Mouse (Mus musculus): ENCODE data around the gene Hist1h3i. TPM values are rescaled to one million over a fixed set of nuclear protein-coding genes. Genes with fewer than 3 reads are reported as not detected.
"Not testable (repeated sequence)": the region's sequence is repeated elsewhere in the genome, so short reads cannot be mapped to it uniquely, and the experiment has no call there.

Hist1h3i gene
- 10 to 100 TPM; 12.0 to 12.2 TPM for total RNA-seq (2021)
- long read RNA-seq, experiment 1, partial matches to known transcripts, result 0 of 1 reads
- long read RNA-seq, experiment 1, other reads (novel, unspliced or antisense), result 0 of 1 reads
- long read RNA-seq, experiment 2, result 0 reads

DNA sequence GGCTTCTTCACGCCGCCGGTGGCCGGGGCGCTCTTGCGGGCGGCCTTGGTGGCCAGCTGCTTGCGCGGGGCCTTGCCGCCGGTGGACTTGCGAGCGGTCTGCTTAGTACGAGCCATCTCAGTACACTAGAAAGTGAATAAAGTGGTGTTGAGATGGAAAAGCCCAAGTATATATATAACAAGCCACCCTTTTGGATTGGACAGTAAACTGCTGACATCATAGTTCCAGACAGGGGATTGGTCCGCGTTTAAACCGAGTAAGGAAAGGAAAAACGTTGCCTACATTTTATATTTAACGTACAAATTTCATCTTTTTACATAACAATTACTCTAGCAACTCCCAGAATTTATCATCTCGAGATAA lies at the start of gene Hist1h3i:
TSS of gene Hist1h3i (minus strand) at position 116 of the 363 bp plus-strand sequence.
- DNase-seq (ENCODE audit: low spot score), result peak; percentile 35

DNA sequence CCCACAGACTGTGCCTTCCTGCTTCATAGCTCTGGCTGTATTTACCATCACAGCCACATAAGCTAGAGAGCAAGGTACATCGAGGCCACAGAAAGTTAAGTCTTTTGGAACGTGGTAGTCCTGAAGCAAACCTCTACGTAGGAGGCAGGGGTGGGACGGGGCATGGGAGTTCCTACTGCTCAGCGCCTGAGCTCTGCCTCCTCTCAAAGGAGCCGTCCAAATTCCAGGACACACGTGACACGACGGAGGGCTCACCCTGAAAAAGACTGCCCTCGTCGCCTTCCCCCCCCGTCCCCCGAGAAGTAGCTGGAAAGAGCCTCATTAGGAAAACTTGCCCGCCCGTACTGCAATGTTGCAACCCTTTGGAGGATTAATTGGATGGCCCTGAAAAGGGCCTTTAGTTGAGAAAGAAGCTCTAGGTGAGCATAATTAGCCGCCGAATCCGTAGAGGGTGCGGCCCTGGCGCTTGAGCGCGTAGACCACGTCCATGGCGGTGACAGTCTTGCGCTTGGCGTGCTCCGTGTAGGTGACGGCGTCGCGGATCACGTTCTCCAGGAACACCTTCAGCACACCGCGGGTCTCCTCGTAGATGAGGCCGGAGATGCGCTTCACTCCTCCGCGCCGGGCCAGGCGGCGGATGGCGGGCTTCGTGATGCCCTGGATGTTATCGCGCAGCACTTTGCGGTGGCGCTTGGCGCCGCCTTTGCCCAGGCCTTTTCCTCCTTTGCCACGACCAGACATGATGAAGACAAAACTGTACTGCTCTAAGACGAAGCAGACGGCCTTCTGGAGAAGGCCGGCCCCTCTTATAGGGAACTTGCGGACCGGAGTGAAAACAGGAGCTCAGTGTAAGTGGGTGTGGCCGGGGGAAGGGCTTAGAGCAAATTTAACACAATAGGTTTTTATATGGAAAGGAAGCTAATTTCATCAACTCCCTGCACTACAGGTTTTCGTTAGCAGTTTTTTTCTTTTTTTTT lies 48.5 kb upstream of the Hist1h3i start, which contains the start of gene Hist1h4n:
TSS of gene Hist1h4n (minus strand) at position 779 of the 977 bp plus-strand sequence.
- DNase-seq (ENCODE audit: low spot score), result not testable (repeated sequence)

DNA sequence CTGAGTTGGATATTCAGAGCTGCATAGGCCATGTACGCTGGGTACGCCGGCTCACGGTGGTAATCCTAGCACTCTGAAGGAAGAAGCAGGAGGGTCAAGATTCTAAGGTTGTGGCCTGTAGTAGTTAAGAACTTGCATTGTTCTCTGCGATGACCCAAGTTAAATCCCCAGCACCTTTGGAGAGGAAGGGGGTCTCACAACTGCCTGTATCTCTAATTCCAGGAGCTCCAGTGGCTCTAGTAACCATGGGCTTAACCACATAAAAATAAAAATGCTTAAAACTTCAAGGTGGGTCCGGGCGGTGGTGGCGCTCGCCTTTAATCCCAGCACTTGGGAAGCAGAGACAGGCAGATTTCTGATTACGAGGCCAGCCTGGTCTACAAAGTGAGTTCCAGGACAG lies 47.2 kb upstream of the Hist1h3i start:
- no peak for DNase-seq (ENCODE audit: low spot score)

DNA sequence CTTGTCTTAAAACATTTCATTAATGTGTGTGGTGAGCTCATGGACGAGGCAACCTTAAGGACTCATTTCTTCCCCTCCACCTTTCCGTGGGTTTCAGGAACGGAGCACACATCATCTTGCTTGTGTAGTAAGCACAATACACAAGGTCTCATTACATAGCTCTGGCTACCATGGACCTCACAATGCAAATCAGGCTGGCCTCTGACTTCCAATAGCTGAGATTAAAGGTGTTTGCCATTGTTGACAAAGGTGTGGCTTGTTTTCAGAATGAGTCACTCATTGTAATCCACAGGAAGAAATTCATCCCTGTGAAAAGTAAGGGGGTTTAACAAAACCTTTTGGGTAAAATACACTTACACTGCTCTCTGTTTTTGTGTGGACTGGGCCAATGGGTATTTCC lies 45.3 kb upstream of the Hist1h3i start:
- DNase-seq (ENCODE audit: low spot score), result no peak

DNA sequence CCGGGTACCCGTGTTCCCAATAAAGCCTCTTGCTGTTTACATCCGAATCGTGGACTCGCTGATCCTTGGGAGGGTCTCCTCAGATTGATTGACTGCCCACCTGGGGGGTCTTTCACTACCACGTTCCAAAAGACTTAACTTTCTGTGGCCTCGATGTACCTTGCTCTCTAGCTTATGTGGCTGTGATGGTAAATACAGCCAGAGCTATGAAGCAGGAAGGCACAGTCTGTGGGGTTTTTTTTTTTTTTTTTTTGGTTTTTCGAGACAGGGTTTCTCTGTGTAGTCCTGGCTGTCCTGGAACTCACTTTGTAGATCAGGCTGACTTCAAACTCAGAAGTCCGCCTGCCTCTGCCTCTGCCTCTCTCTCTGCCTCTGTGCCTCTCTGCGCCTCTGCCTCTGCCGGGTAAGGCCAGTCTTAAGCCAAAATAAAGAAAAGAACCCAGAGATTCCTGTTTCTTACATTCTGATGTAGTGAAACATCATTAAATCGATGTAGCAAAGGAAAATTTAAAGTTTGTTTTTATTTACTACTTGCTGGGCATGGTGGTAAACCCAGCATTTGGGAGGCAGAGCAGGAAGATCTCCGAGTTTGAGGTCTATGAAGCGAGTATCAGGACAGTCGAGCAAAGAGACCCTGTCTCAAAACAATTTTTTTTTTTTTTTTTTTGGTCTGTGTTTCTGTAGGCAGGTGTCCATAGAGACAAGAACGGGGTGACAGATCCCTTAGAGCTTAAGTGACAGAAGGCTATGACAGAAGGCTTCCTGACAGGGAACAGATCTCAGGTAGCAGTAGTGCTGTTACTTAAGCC lies 37.1 kb upstream of the Hist1h3i start:
- not testable (repeated sequence) for DNase-seq (ENCODE audit: low spot score)

GRCm38 (mm10) chr13:21812092-21812491 lies 28.9 kb upstream of the Hist1h3i start:
- DNase-seq (ENCODE audit: low spot score), result not testable (repeated sequence)

DNA sequence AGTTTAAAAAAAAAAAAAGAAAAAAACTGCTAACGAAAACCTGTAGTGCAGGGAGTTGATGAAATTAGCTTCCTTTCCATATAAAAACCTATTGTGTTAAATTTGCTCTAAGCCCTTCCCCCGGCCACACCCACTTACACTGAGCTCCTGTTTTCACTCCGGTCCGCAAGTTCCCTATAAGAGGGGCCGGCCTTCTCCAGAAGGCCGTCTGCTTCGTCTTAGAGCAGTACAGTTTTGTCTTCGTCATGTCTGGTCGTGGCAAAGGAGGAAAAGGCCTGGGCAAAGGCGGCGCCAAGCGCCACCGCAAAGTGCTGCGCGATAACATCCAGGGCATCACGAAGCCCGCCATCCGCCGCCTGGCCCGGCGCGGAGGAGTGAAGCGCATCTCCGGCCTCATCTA lies 28.4 kb upstream of the Hist1h3i start, which contains the start of gene Hist1h4m:
TSS of gene Hist1h4m (plus strand) at position 208 of the 400 bp plus-strand sequence.
- DNase-seq (ENCODE audit: low spot score), result peak; percentile 15

DNA sequence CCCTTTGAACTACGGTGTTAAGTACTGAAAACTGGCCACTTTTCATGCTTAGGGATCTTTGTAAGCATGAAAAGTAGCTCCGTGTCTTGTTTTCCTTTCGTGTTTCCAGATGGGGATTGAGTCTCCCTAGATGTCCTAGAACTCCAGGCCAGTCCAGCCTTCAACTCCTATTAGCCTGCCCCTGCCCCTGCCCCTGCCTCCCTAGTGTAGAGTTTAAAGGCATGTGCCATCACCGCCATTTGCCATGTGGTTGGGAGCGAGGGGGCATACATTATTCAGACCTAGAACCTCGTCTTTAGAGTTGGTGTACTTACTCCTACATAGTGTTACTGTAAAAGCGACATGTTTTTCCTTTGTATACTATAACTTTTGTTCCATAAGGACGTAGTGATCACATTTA lies 27.9 kb upstream of the Hist1h3i start:
- not testable (repeated sequence) for DNase-seq (ENCODE audit: low spot score)

DNA sequence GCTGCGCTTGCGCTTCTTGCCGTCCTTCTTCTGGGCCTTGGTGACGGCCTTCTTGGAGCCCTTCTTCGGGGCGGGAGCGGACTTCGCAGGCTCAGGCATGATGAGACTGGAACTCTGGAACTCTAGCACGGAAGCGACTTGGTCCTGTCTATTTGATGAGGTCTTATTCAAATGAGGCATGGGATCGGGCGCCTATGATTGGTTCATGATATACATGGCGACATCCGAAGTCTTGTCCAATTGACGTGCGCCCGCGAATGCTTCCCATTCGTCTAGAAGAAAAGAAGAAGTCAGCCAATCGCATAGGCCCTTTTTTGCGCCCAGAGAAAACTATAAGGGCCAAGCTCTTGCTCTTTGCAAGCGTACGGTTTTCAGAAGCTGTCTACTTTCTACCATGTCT lies 26.9 kb upstream of the Hist1h3i start, which contains the start of the genes Hist1h2bq and Hist1h2ao:
TSS of gene Hist1h2bq (minus strand) at position 125 of the 400 bp plus-strand sequence.
TSS of gene Hist1h2ao (plus strand) at position 393 of the 400 bp plus-strand sequence.
- DNase-seq (ENCODE audit: low spot score), result not testable (repeated sequence)

DNA sequence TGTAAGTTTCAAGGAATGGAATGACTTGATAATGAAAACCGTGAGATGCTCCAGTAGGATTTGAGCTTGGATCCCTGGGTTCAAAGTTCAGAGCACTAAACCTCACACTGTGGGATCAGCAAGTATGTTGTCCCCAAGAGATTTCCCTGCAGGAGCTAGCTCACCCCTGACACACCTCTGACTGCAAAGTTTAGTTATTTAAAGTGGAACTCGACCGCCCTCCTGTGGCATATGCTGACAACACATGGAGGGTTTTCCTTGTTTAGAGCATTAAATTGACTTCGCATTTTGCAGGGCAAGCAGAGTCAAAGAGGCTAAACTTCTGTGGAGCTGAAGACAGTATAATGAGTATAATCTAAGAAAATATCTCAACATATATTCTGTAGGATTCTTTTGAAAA lies 19.9 kb upstream of the Hist1h3i start:
- DNase-seq (ENCODE audit: low spot score), result not testable (repeated sequence)

GRCm38 (mm10) chr13:21797163-21797562 lies 14.0 kb upstream of the Hist1h3i start:
- not testable (repeated sequence) for DNase-seq (ENCODE audit: low spot score)

- DNase-seq (ENCODE audit: low spot score), result no peak
Measured at GRCm38 (mm10) chr13:21795584-21795983, 12.4 kb upstream of the Hist1h3i start.

DNA sequence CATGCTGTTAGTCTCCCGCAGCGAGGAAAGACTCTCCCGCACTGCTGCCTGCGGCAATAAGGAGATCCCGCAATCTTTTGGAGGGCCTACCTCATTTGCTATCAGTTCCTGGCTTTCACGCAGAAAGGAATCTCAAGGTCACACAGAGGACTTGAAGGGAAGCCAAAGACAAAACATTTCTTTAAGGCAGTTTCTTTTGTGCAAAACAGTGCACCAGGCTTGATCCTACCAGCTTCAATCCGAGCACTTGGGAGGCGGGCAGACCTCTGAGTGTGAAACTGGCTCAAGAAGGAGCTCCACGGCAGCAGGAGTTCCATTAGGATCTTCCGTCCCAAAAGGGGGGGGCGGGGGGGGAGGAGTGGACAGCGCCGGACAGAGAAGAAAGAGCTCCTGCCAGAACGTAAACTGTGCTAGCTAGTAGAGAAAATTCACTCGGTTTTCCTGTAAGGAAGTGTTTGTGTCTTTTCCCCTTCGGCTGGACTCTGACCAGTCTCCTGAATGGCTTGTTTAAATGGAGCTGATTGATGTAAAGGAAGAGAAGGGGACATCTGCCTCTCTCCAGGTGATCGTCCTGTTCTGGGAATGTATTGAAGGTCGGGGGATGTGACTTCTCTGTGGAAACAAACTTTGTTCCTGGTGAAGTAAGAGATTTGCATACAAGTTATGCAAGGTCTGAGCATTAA lies 7.6 kb upstream of the Hist1h3i start:
- no peak for DNase-seq (ENCODE audit: low spot score)

GRCm38 (mm10) chr13:21789925-21790324 lies 6.8 kb upstream of the Hist1h3i start:
- DNase-seq (ENCODE audit: low spot score), result no peak

GRCm38 (mm10) chr13:21787760-21788593 lies 4.8 kb upstream of the Hist1h3i start:
- no peak for DNase-seq (ENCODE audit: low spot score)

DNA sequence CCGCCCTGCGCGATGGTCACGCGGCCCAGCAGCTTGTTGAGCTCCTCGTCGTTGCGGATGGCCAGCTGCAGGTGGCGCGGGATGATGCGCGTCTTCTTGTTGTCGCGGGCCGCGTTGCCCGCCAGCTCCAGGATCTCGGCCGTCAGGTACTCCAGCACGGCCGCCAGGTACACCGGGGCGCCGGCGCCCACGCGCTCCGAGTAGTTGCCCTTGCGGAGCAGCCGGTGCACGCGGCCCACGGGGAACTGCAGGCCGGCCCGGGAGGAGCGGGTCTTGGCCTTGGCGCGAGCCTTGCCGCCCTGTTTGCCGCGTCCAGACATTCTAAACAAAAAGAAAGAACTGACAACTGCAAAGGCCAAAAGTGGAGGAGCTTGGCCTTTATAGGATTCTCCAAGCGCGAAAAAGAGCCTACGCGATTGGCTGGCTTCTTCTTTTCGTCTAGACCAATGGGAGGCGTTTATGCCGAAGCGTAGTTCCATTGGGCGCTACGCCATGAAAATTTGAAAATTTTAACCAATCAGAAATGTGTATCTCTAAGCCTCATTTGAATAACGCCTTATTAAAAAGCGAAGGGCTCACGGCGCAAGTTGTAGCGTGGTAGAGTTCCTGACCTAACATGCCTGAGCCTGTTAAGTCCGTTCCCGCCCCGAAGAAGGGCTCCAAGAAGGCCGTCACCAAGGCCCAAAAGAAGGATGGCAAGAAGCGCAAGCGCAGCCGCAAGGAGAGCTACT lies 3.9 kb upstream of the Hist1h3i start, which contains the start of the genes Hist1h2an and Hist1h2bp:
TSS of gene Hist1h2an (minus strand) at position 320 of the 731 bp plus-strand sequence.
TSS of gene Hist1h2bp (plus strand) at position 563 of the 731 bp plus-strand sequence.
- peak; percentile 91 for DNase-seq (ENCODE audit: low spot score)

DNA sequence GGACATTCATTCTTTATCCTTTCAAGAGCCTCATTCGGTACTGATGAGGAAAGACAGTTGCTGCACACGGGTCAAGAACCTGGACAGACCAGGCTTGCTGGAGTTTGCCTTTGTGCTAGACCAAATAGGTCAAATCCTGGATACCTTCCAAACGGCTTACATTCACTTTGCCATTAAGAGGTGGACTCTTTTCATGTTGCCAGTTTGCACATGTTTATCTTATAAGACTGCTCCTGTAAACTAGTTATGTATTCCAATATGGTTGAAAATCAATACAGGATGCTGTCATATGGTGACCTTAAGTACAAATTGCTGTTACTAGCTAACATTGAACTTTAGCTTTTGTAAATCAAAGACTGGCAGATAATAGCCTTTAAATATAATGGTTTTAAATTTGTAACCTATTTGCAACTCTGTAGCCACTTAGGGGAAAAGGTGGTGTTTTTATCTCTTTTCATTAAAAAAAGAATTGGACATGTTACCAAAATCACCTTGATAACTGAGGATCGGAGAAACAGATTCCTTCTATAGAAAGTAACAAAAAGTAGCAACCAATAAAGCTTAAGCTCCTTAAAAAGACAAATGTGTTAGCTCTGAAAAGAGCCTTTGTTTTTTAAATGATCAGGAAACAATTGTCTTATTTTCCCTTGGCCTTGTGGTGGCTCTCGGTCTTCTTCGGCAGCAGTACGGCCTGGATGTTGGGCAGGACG lies 3.2 kb upstream of the Hist1h3i start:
- no peak for DNase-seq (ENCODE audit: low spot score)

DNA sequence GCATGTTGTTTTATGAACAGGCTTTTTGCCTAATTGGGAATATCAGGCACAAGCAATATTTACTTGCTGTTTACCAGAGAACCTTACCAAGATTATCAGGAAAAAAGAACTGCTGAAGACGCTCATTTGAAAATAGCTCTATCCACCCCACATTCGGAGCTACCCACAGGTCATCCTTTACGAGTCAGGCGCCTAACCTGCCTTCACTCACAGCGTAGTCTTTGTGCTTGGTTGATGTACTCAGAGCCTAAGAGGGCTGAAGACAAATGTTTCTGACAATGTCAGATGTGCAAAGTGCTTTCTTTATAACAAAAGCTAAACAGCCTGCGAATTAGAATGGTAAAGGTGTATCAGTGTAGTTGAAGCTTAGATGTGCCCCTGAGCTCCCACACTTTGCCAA lies 1.1 kb upstream of the Hist1h3i start:
- no peak for DNase-seq (ENCODE audit: low spot score)
